Mouse (Mus musculus): ENCODE results near the gene Mrps15. TPM values are rescaled to one million over a fixed set of nuclear protein-coding genes. Genes with fewer than 3 reads are reported as not detected.

The Mrps15 gene
- total and polyA plus RNA-seq, 3 experiments: 91.5 to 157 TPM; not detected in 1

GRCm38 (mm10) chr4:126084382-126084781 lies 37.7 kb downstream of the Mrps15 start:
- Histone ChIP-seq H3K9ac (ENCODE audit: control insufficient read depth, low read depth, low read length, poor library complexity, severe bottlenecking) (no peak overlapping the region), H3K36me3 (ENCODE audit: control insufficient read depth in 1 of 2, insufficient read depth in 2 of 2, low read length in 2 of 2) (peaks cover 0 to 8% of the 10 kb centered on the region in 2 experiments; a peak in 2 of 4 replicates), H3K79me2 (ENCODE audit: control insufficient read depth, insufficient read depth, low read length, poor library complexity) (no peaks in the 10 kb centered on the region), H3K27ac (ENCODE audit: control insufficient read depth, low read depth, low read length) (no peak overlapping the region), H3K9me3 (replicated peaks; ENCODE audit: insufficient read depth, low read length) (no peaks in the 10 kb centered on the region), H3K4me3 (ENCODE audit: control insufficient read depth in 1 of 2, insufficient read depth in 1 of 2, low read depth in 2 of 2, low read length in 2 of 2) (no peak overlapping the region), H3K4me1 (ENCODE audit: control insufficient read depth in 1 of 2, insufficient read depth in 2 of 2, low read length in 2 of 2) (peaks cover 7 to 23% of the 10 kb centered on the region in 2 experiments), H3K27me3 (ENCODE audit: control insufficient read depth in 1 of 2, insufficient read depth in 2 of 2, low read length in 2 of 2) (no peaks in the 10 kb centered on the region)
- DNase-seq (ENCODE audit: low read depth, low spot score): no peak
- TF ChIP-seq MAFK (IDR thresholded peaks at IDR 0.05; ENCODE audit: borderline replicate concordance, low read depth, low read length) (no peak), TBP (IDR thresholded peaks at IDR 0.05; ENCODE audit: low read depth, low read length) (no peak), NELFE (IDR thresholded peaks at IDR 0.05; ENCODE audit: low read depth, low read length) (no peak), BHLHE40 (IDR thresholded peaks at IDR 0.05; ENCODE audit: borderline replicate concordance, low read depth, low read length) (no peak), POLR2AphosphoS2 (IDR thresholded peaks at IDR 0.05; ENCODE audit: low read length) (no peak)

GRCm38 (mm10) chr4:126085996-126086576 lies 39.4 kb downstream of the Mrps15 start:
- H3K4me3 ChIP-seq (ENCODE audit: control insufficient read depth in 1 of 2, insufficient read depth in 1 of 2, low read depth in 2 of 2, low read length in 2 of 2): no peak overlapping the region
- H3K4me1 ChIP-seq (ENCODE audit: control insufficient read depth in 1 of 2, insufficient read depth in 2 of 2, low read length in 2 of 2): peaks cover 7 to 17% of the 10 kb centered on the region in 2 experiments
- no peaks in the 10 kb centered on the region for H3K9me3 ChIP-seq (replicated peaks; ENCODE audit: insufficient read depth, low read length)
- peak; percentile 92 for DNase-seq (ENCODE audit: low read depth, low spot score)
- H3K27me3 ChIP-seq (ENCODE audit: control insufficient read depth in 1 of 2, insufficient read depth in 2 of 2, low read length in 2 of 2): no peaks in the 10 kb centered on the region
- no peaks in the 10 kb centered on the region for H3K79me2 ChIP-seq (ENCODE audit: control insufficient read depth, insufficient read depth, low read length, poor library complexity)
- no peak overlapping the region for H3K9ac ChIP-seq (ENCODE audit: control insufficient read depth, low read depth, low read length, poor library complexity, severe bottlenecking)
- no peak overlapping the region for H3K27ac ChIP-seq (ENCODE audit: control insufficient read depth, low read depth, low read length)
- H3K36me3 ChIP-seq (ENCODE audit: control insufficient read depth in 1 of 2, insufficient read depth in 2 of 2, low read length in 2 of 2): peaks cover 0 to 8% of the 10 kb centered on the region in 2 experiments; a peak in 2 of 4 replicates
- TF ChIP-seq NRF1 (IDR thresholded peaks at IDR 0.05; ENCODE audit: insufficient read depth, low read depth, low read length, poor library complexity, severe bottlenecking) (no peak), MAX (IDR thresholded peaks at IDR 0.05; ENCODE audit: low read length) (no peak), CTCF (IDR thresholded peaks at IDR 0.05 in 2 of 3, conservative IDR thresholded peaks at IDR 0.05 in 1 of 3; ENCODE audit: control insufficient read depth in 1 of 3, insufficient read depth in 1 of 3, low read depth in 2 of 3, low read length in 3 of 3, poor library complexity in 1 of 3, severe bottlenecking in 1 of 3) (peak; percentile 92 to 98 (median 95)), USF2 (IDR thresholded peaks at IDR 0.05; ENCODE audit: borderline replicate concordance in 1 of 2, insufficient read depth in 1 of 2, low read depth in 1 of 2, low read length in 2 of 2) (no peak), JUND (IDR thresholded peaks at IDR 0.05; ENCODE audit: low read depth, low read length) (no peak), USF1 (IDR thresholded peaks at IDR 0.05; ENCODE audit: low read depth, low read length) (no peak), MAFK (IDR thresholded peaks at IDR 0.05; ENCODE audit: borderline replicate concordance, low read depth, low read length) (no peak), UBTF (IDR thresholded peaks at IDR 0.05; ENCODE audit: borderline replicate concordance, insufficient read depth, low read depth, low read length) (no peak), HCFC1 (IDR thresholded peaks at IDR 0.05; ENCODE audit: low read depth, low read length) (0 out of 2 replicates have a peak, but pooled peaks have one; percentile 42), SIN3A (IDR thresholded peaks at IDR 0.05; ENCODE audit: low read length) (peak; percentile 75), RCOR1 (IDR thresholded peaks at IDR 0.05; ENCODE audit: low read depth, low read length) (no peak), BHLHE40 (IDR thresholded peaks at IDR 0.05; ENCODE audit: borderline replicate concordance, low read depth, low read length) (no peak), MXI1 (IDR thresholded peaks at IDR 0.05; ENCODE audit: low read depth, low read length) (no peak), MAZ (IDR thresholded peaks at IDR 0.05; ENCODE audit: low read depth, low read length) (no peak), ELF1 (IDR thresholded peaks at IDR 0.05; ENCODE audit: low read depth, low read length) (no peak), GATA1 (IDR thresholded peaks at IDR 0.05; ENCODE audit: low read depth, low read length) (no peak), CHD1 (IDR thresholded peaks at IDR 0.05; ENCODE audit: low read depth, low read length) (no peak), GABPA (IDR thresholded peaks at IDR 0.05; ENCODE audit: low read depth, low read length) (no peak), TAL1 (IDR thresholded peaks at IDR 0.05; ENCODE audit: low read length) (no peak), CHD2 (IDR thresholded peaks at IDR 0.05; ENCODE audit: low read length) (no peak), KAT2A (conservative IDR thresholded peaks at IDR 0.05; ENCODE audit: low read depth, low read length) (no peak), MEF2A (IDR thresholded peaks at IDR 0.05; ENCODE audit: extremely low read depth, insufficient replicate concordance, low read depth, low read length, poor library complexity, severe bottlenecking) (no peak), EP300 (IDR thresholded peaks at IDR 0.05; ENCODE audit: low read depth in 1 of 2, low read length in 2 of 2) (no peak), TCF12 (IDR thresholded peaks at IDR 0.05; ENCODE audit: low read depth, low read length) (no peak), MYC (IDR thresholded peaks at IDR 0.05; ENCODE audit: low read depth, low read length) (no peak), RAD21 (IDR thresholded peaks at IDR 0.05; ENCODE audit: low read depth, low read length) (peak; percentile 90), NELFE (IDR thresholded peaks at IDR 0.05; ENCODE audit: low read depth, low read length) (no peak), TBP (IDR thresholded peaks at IDR 0.05; ENCODE audit: low read depth, low read length) (no peak), MYB (IDR thresholded peaks at IDR 0.05; ENCODE audit: low read depth, low read length) (no peak)

Data from MEL (cell line).